Mouse (Mus musculus) C2C12 (cell line): ENCODE measurements around the gene Nfkbie.

Experiments used
- CEBPB ChIP-seq: IDR thresholded peaks from one replicate; pipeline ENCODE4 v1.6.1; 2011; ENCODE audit warnings: low read depth, mild to moderate bottlenecking, control low read depth, moderate library complexity
- CTCF ChIP-seq: IDR thresholded peaks from one replicate; pipeline ENCODE4 v1.5.1; 2011; ENCODE audit not compliant: control insufficient read depth, insufficient read depth, insufficient read length
- FOSL1 ChIP-seq: IDR thresholded peaks from one replicate; pipeline ENCODE4 v1.8.0; 2011; ENCODE audit warnings: mild to moderate bottlenecking, low read length; ENCODE audit not compliant: poor library complexity, insufficient read depth, severe bottlenecking
- MAX ChIP-seq: IDR thresholded peaks from one replicate; pipeline ENCODE4 v1.6.1; 2011; ENCODE audit warnings: mild to moderate bottlenecking, control low read depth
- MYOD1 ChIP-seq: IDR thresholded peaks from one replicate; pipeline ENCODE4 v1.6.1; 2011; ENCODE audit warnings: low read depth; ENCODE audit not compliant: control insufficient read depth, insufficient read length
- MYOG ChIP-seq: IDR thresholded peaks from one replicate; pipeline ENCODE4 v1.6.1; 2011; ENCODE audit not compliant: control insufficient read depth, insufficient read length; ENCODE audit errors: extremely low read depth
- USF1 ChIP-seq: IDR thresholded peaks from one replicate; pipeline ENCODE4 v1.6.1; 2011; ENCODE audit warnings: low read depth, mild to moderate bottlenecking, control low read depth, moderate library complexity

DNA sequence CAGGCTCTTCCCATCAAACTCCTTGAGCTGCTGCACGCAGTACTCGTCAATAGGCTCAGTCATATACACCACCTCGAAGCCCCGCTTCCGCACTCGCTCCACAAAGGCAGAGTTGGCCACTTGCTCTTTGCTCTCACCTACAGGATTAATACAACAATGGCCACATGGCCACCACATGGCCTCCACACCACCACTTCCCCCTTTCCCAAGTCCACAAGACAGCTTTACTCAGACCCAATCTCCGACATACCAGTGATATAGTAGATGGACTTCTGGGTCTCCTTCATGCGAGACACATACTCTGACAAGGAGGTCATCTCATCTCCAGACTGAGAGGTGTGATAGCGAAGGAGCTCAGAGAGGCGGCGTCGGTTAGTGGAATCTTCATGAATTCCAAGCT is 13.5 kb downstream of the Nfkbie start:
- no peak for TF ChIP-seq CTCF
- TF ChIP-seq USF1: no peak
- no peak for TF ChIP-seq MYOG
- TF ChIP-seq MAX: no peak
- no peak for TF ChIP-seq MYOD1
- TF ChIP-seq CEBPB: no peak
- TF ChIP-seq FOSL1: no peak
